Mouse (Mus musculus) embryo, embryonic 11 days (tissue): ENCODE data around the gene Rtcb.

ENCODE experiments used
- DNase-seq: peaks from one replicate; pipeline ENCODE4 v3.0.0-alpha.2; 2015

The Rtcb gene

DNA sequence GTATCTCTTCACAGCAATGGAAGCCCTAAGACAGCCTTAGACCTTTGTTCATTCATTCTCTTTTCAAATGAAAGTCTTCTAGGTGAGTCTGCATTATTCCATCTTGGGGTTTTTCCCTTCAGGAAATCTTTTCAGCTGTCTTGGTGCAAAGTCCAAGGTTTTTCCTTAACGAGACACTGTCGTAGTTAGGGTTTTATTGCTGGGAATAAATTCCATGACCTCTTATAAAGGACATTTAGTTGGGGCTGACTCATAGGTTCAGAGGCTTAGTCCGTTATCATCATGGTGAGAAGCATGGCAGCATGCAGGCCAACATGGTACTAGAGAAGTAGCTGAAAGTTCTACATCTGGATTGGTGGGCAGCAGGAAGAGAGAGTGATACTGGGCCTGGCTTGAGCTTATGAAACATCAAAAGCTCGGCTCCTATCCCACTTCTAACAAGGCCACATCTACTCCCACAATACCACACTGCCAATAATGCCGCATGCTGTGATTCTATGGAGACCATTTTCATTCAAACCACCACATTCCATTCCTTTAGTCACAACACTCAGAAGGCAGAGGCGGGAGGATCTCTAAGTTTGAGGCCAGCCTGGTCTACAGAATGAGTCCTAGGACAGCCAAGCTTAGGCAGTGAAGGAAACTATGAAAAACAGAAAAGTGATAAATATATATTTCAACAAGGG lies 21.2 kb downstream of the Rtcb start:
- no peak for DNase-seq

DNA sequence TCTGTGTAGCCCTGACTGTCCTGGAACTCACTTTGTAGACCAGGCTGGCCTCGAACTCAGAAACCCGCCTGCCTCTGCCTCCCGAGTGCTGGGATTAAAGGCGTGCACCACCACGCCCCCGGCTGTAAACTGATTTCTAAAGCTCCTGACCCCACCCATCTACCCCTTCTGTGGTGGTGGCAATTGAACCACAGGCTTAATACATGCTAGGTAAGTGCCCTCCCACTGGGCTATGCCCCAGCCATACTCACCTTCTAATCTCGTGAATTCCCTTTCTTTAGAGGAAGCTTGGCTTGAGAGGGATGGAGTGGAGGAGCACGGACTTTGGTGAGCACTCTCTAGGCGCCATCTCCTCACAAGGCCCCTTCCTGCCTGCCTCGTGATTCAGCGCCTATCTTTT lies 27.7 kb downstream of the Rtcb start:
- DNase-seq, result no peak

DNA sequence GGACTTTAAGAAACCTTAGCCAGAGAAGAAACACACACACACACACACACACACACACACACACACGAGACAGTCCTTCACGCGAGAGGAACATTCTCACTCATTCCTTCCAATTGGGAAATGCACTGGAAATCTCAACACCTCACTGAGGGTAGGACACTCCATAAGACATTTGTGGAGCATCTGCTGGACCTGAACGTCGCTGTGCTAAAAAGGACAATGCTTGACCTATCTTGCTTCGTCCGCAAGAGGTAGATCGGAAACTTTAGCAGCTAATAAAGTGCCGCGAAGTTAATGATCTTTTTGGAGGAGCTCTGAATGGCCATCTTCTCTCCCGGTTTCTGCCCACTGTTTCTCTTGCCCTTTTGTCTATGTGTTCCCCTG lies 28.4 kb downstream of the Rtcb start:
- DNase-seq, result peak; percentile 6

DNA sequence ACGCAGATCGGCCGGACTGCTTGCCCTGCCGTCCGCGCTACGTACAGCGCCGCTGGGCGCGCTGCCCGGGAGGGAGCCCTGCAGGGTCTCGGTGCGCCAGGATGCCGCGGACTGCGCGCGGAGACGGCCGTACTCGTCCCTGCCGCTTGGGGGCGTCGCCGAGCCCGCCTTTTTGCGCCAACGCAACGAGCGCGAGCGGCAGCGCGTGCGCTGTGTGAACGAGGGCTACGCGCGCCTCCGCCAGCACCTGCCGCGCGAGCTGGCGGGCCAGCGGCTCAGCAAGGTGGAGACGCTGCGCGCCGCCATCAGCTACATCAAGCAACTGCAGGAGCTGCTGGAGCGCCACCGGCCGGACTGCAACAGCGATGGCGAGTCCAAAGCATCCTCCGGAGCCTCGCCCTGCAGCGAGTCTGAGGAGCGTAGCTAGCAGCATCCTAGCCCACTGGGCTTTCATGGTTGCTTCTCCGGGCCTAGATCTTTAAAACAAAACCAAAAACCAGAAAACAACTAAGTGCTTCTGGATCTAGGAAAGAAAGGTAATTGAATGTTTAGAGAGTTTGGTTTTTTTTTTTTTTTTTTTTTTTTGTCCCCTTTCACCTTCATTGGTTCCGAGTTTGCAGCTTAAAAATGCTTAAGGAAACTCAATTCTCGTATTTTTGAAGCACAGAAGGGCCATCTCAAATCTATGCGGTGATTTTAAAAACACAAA lies 29.0 kb downstream of the Rtcb start:
- peak; percentile 91 for DNase-seq

DNA sequence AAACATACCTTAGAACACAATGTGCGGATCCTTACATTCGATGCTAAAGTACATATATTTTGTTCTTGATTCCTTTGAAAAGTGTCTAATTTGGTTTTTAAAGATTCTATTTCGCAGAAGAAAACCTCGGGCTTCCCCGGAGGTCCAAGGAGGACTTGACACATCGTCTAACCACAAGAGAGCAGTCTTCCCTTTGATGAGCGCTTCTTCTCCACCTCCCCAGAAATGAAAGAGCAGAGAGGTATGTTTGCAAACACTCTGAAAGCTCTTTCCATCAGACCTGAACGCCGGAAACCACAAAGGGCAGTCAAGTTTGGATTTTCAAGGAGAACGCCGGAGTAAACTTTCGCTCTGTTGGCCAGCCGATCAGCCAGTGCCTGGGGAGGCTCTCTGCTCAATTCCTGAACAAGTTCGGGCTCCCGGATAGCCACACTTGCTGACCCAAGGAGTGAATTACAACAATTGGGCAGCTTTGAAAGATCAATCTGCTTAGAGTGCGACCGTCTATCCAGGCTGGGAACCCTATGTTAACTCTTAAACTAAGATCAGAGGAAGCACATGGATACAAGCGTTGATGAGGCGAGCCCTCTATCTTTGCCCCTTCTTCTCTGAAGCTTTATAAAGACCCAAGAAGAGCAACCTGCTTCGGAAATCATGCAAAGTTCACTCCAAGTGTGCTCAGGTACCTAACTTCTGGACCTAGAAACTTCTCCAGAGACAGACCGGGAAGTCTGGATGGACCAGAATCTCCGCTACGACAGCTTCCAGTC lies 29.8 kb downstream of the Rtcb start, which contains the start of gene Ascl4:
Gene Ascl4 (plus strand): TSS at position 6 of the 770 bp plus-strand sequence.
- peak; percentile 39 for DNase-seq

DNA sequence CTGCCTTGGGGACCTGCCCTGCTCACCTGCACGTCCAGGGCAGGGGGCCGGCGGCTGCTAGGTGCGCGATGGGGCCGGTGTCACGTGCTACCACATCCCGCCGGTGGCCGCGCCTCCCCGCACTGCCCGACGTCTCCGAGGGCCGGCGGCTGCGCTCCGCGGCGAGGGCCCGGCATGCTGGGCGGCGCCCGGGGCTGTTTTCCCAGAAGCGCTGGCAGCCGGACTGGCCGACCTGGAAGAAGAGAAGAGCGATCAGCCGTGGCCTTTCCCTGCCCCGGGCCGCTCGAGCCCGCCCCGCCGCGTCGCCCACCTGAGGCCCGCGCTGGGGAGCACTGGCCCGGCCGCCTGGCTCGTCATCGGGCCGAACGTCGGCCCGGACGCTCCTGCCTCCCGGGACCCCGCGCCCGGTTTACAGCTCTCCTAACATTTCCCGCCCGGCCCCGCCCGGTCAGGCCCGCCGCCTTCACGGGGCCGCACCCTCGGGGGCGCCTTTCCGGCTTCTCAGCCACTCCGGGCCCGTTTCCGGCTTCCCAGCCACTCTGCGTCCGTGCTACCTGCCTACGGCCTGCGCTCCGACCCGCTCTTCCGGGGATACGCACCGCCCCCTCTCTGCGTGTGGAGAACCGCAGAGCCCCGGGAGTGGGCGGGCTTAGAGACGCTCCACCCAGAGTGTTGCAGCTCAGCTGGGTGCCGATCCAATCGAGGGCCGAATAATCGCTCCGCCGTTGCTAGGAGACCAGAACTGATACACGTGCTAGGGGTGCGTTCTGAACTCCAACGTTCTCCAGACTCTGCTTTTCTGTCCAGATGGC lies 40.9 kb downstream of the Rtcb start, which contains the start of gene Prdm4:
Gene Prdm4 (minus strand): TSS at position 645 of the 812 bp plus-strand sequence.
- DNase-seq, result peak; percentile 99
